ENCODE assay signal across 9 mouse cellular contexts in the genomic region with DNA sequence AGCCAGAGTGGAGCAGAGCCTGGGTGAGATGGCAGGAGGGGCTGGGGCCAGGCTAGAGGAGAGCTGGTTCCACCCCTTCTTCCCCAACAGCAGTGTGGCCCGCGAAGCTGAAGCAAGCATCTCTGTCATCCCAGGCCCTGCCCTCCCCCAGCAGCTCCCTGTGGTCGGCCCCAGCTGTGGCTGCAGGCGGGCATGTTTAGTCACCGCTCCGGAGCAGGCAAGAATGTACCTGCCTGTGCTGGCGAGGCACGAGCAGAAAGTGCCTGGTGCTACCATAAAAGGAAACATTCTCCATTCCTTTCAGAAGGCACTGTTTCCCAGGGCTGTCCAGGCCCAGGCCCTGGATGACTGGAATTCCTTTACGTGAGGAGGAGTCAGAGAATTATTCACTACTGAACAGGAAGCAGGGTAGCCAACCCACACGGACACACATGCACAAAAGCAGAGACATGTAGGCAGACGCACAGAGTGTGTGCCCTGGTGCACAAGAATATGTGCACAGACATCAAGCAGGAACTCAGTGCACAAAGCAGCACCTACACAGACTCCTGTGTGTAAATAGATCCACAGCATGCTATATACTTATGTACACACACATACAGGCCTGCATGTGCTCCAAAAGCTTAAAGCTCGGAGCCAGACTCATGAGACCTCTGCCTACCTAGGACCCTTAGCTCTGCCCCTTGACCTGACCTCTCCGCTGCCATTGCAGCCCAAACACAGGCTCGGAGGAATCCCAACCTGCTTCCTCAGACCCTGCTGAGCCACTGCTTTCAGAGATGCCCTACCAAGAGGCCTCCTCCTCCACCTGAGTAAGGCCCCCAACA. TPM values are rescaled to one million over a fixed set of nuclear protein-coding genes. Genes with fewer than 3 reads are reported as not detected.
DNase-seq lines count a peak whose midpoint lies in the region; ATAC-seq and TF ChIP-seq lines count a peak whose summit lies in the region.
"Had no signal": no experiment of that assay in that cellular context is flagged by ENCODE, and none has a peak within 500 bp of the region (broad histone marks: within the 10 kb centered on the region; RNA-seq: fewer than 3 reads in every experiment).

No protein-coding gene starts in this region.

- peak; percentile 39 for DNase-seq in ovary, adult 18-20 months (ENCODE audit: low spot score)
- DNase-seq in ovary, postnatal 14 days (ENCODE audit: low spot score), result no peak
- peak; percentile 78 for DNase-seq in brain, adult 2 months (ENCODE audit: low read depth, low spot score)
- DNase-seq in gonadal fat pad, adult 2 months (ENCODE audit: low read depth), result peak; percentile 86
- peak; percentile 82 for DNase-seq in kidney, adult 2 months
- DNase-seq in lung, embryonic 14.5 days, result peak; percentile 81
- DNase-seq in frontal cortex, postnatal 10 days (ENCODE audit: low spot score in 2 of 2), result no peak

- TF ChIP-seq CTCF in kidney, adult 2 months (conservative IDR thresholded peaks at IDR 0.05; ENCODE audit: insufficient read depth, insufficient read length, low read depth, low read length), result no peak
- TF ChIP-seq CTCF in lung, embryonic 14.5 days (IDR thresholded peaks at IDR 0.05; ENCODE audit: low read depth), result no peak

- peak overlapping the region; percentile 29 for H3K4me2 ChIP-seq in lung, embryonic 14.5 days
- no peak overlapping the region for H3K4me2 ChIP-seq in neural tube, embryonic 15.5 days

- no peak for TF ChIP-seq POLR2A in kidney, adult 2 months (IDR thresholded peaks at IDR 0.05; ENCODE audit: low read depth, low read length)

- H3K36me3 ChIP-seq in kidney, adult 2 months (ENCODE audit: control insufficient read depth, insufficient read depth, low read length), result no peaks in the 10 kb centered on the region; the same call in 1 of the 2 replicates
- peaks cover 76% of the 10 kb centered on the region for H3K36me3 ChIP-seq in lung, embryonic 14.5 days (ENCODE audit: insufficient read depth)
- H3K36me3 ChIP-seq in neural tube, embryonic 15.5 days, result peaks cover 17% of the 10 kb centered on the region

- peak overlapping the region; percentile 38 for H3K9ac ChIP-seq in lung, embryonic 14.5 days
- H3K9ac ChIP-seq in neural tube, embryonic 15.5 days (replicated peaks), result 0 out of 2 replicates have a peak overlapping the region, but pooled peaks have one; percentile 10

- H3K4me1 ChIP-seq in kidney, adult 2 months (ENCODE audit: control insufficient read depth, insufficient read depth, low read length), result peaks cover 51% of the 10 kb centered on the region
- peaks cover 30% of the 10 kb centered on the region for H3K4me1 ChIP-seq in lung, embryonic 14.5 days (ENCODE audit: insufficient read depth)
- peaks cover 34% of the 10 kb centered on the region for H3K4me1 ChIP-seq in neural tube, embryonic 15.5 days

- H3K9me3 ChIP-seq in lung, embryonic 14.5 days (ENCODE audit: low read depth, low read length), result no peaks in the 10 kb centered on the region
- no peaks in the 10 kb centered on the region for H3K9me3 ChIP-seq in neural tube, embryonic 15.5 days (replicated peaks)

- H3K27me3 ChIP-seq in kidney, adult 2 months (replicated peaks; ENCODE audit: control insufficient read depth, insufficient read depth, low read length), result no peaks in the 10 kb centered on the region
- no peaks in the 10 kb centered on the region for H3K27me3 ChIP-seq in lung, embryonic 14.5 days (ENCODE audit: insufficient read depth, low read length)
- H3K27me3 ChIP-seq in neural tube, embryonic 15.5 days (replicated peaks), result no peaks in the 10 kb centered on the region

- no peak overlapping the region for H3K4me3 ChIP-seq in kidney, adult 2 months (ENCODE audit: insufficient read depth, low read depth, low read length)
- H3K4me3 ChIP-seq in lung, embryonic 14.5 days (ENCODE audit: low read depth, low read length), result no peak overlapping the region
- no peak overlapping the region for H3K4me3 ChIP-seq in neural tube, embryonic 15.5 days (replicated peaks)
- H3K4me3 ChIP-seq: erythroblast, embryonic 14.5 days had no signal

- ATAC-seq in lung, embryonic 14.5 days (ENCODE audit: insufficient read depth), result peak; percentile 85
- ATAC-seq in neural tube, embryonic 15.5 days (ENCODE audit: low FRiP score), result no peak

- WGBS in kidney, adult 2 months, result 10% methylated on average over 14 of the region's 14 CpGs
- 12% methylated on average over 14 of the region's 14 CpGs for WGBS in lung, embryonic 14.5 days
- 28% methylated on average over 14 of the region's 14 CpGs for WGBS in neural tube, embryonic 15.5 days

- peak overlapping the region; percentile 96 for H3K27ac ChIP-seq in kidney, adult 2 months (ENCODE audit: insufficient read depth, low read depth, low read length)
- H3K27ac ChIP-seq in lung, embryonic 14.5 days (ENCODE audit: low read depth), result peak overlapping the region; percentile 95
- H3K27ac ChIP-seq in neural tube, embryonic 15.5 days (replicated peaks), result peak overlapping the region; percentile 72

RNA-seq across cellular contexts. Expression of a gene that starts 42.1 kb away (rescaled TPM):
- polyA plus RNA-seq in gonadal fat pad, adult 2 months (2012; rRNA removed), result 0.07 TPM in 1 of 2 replicates, not detected in the other
- polyA plus RNA-seq in kidney, adult 2 months (2012; rRNA removed), result 0.03 and 0.06 TPM in 2 replicates
- polyA plus RNA-seq in lung, embryonic 14.5 days (2014; fragmentation: Nextera tagmentation; extraction: Ambion mirVana), result not detected in 2 replicates
- 0.19 and 0.49 TPM in 2 replicates for polyA plus RNA-seq in neural tube, embryonic 15.5 days (2015; fragmentation: Nextera tagmentation; extraction: Ambion mirVana)

RNA-seq across cellular contexts. Expression of a gene that starts 43.1 kb away (rescaled TPM):
- 68.6 and 83.3 TPM in 2 replicates for polyA plus RNA-seq in gonadal fat pad, adult 2 months (2012; rRNA removed)
- polyA plus RNA-seq in kidney, adult 2 months (2012; rRNA removed), result 57.7 and 64.1 TPM in 2 replicates
- polyA plus RNA-seq in lung, embryonic 14.5 days (2014; fragmentation: Nextera tagmentation; extraction: Ambion mirVana), result 86.6 and 87.5 TPM in 2 replicates
- polyA plus RNA-seq in neural tube, embryonic 15.5 days (2015; fragmentation: Nextera tagmentation; extraction: Ambion mirVana), result 9.6 and 17.7 TPM in 2 replicates

Comparison
In these comparisons a context has a peak if more than half of its experiments do, and no peak if none do; other contexts are left out.
1. DNase-seq: peak in ovary, adult 18-20 months (single experiment), brain, adult 2 months (single experiment), gonadal fat pad, adult 2 months (single experiment), kidney, adult 2 months (single experiment) and lung, embryonic 14.5 days (single experiment); none in ovary, postnatal 14 days (single experiment) and frontal cortex, postnatal 10 days (0 of 2).
2. Peak in every context shown above with its lines, with median percentiles within 50 percentile points of each other: H3K27ac ChIP-seq.